Mouse (Mus musculus) lung, postnatal 0 days (tissue): ENCODE results near the gene Nav3.

Experiments used
- CTCF ChIP-seq: IDR thresholded peaks from 2 replicates; pipeline ENCODE4 v1.5.1; 2016; ENCODE audit warnings: antibody characterized with exemption, mild to moderate bottlenecking
- EP300 ChIP-seq: IDR thresholded peaks from 2 replicates; pipeline ENCODE4 v1.6.1; 2016; ENCODE audit warnings: antibody characterized with exemption, mild to moderate bottlenecking, control low read depth

- TF ChIP-seq CTCF (no peak), EP300 (no peak)
Observed at GRCm38 (mm10) chr10:109690564-109690963, 765.4 kb downstream of the Nav3 start.
